Mouse (Mus musculus): Measurements from ENCODE around the gene Olfr1437.
"Not testable (repeated sequence)": the region's sequence is repeated elsewhere in the genome, so short reads cannot be mapped to it uniquely, and the experiment has no call there.

The Olfr1437 gene

GRCm38 (mm10) chr19:12325001-12325400 is at the start of gene Olfr1437:
Olfr1437 (minus strand) TSS chr19:12325101.
- no peak for DNase-seq (ENCODE audit: low spot score)

- DNase-seq (ENCODE audit: low spot score), result peak; percentile 71
Observed at GRCm38 (mm10) chr19:12374465-12375025, 49.6 kb upstream of the Olfr1437 start.

GRCm38 (mm10) chr19:12373004-12373403 is 48.1 kb upstream of the Olfr1437 start:
- no peak for DNase-seq (ENCODE audit: low spot score)

- DNase-seq (ENCODE audit: low spot score), result no peak
Observed at GRCm38 (mm10) chr19:12335810-12336209, 10.9 kb upstream of the Olfr1437 start, which contains the start of gene Olfr1438-ps1. Olfr1438-ps1 (minus strand) TSS chr19:12335910.

GRCm38 (mm10) chr19:12299030-12299429 is 25.9 kb downstream of the Olfr1437 start, which contains the start of gene Olfr1436:
Olfr1436 (minus strand) TSS chr19:12299130.
- not testable (repeated sequence) for DNase-seq (ENCODE audit: low spot score)

- DNase-seq (ENCODE audit: low spot score), result peak; percentile 21
Observed at GRCm38 (mm10) chr19:12292979-12293378, 31.9 kb downstream of the Olfr1437 start.

- no peak for DNase-seq (ENCODE audit: low spot score)
Observed at GRCm38 (mm10) chr19:12279554-12279953, 45.3 kb downstream of the Olfr1437 start, which contains the start of gene Olfr1434. Olfr1434 (plus strand) TSS chr19:12279854.
